Mouse (Mus musculus) intestine, postnatal 0 days (tissue): ENCODE results near the gene Wnt7b. TPM values are rescaled to one million over a fixed set of nuclear protein-coding genes. Genes with fewer than 3 reads are reported as not detected.

Source experiments
- ATAC-seq: fragments of 200-750 bp; cut with Nextera tagmentation; 2 replicates; pipeline ENCODE4 v1.8.0; 2017; ENCODE audit warnings: mild to moderate bottlenecking, moderate TSS enrichment, moderate library complexity
- H3K27ac ChIP-seq: fragments of 300-500 bp; sonication (generic); 2 replicates; pipeline ENCODE4 v1.5.1; 2014; ENCODE audit warnings: mild to moderate bottlenecking, low read depth, low read length, moderate library complexity
- H3K27me3 ChIP-seq: fragments of 300-500 bp; sonication (generic); replicated peaks from 2 replicates; pipeline ENCODE4 v1.6.1; 2014; ENCODE audit warnings: low read length, mixed read lengths; ENCODE audit not compliant: control insufficient read depth, insufficient read depth
- H3K36me3 ChIP-seq: fragments of 300-500 bp; sonication (generic); 2 replicates; pipeline ENCODE4 v1.6.1; 2014; ENCODE audit warnings: mild to moderate bottlenecking, moderate library complexity; ENCODE audit not compliant: control insufficient read depth, insufficient read depth
- H3K4me1 ChIP-seq: fragments of 300-500 bp; sonication (generic); replicated peaks from 2 replicates; pipeline ENCODE4 v1.6.1; 2014; ENCODE audit warnings: antibody characterized with exemption, low read length, mixed read lengths; ENCODE audit not compliant: control insufficient read depth, insufficient read depth
- H3K4me2 ChIP-seq: fragments of 300-500 bp; sonication (generic); replicated peaks from 2 replicates; pipeline ENCODE4 v1.6.1; 2014; ENCODE audit warnings: low read depth, mild to moderate bottlenecking, moderate library complexity
- H3K4me3 ChIP-seq: fragments of 300-500 bp; sonication (generic); 2 replicates; pipeline ENCODE4 v1.5.1; 2014; ENCODE audit warnings: low read depth, low read length
- H3K9ac ChIP-seq: fragments of 300-500 bp; sonication (generic); 2 replicates; pipeline ENCODE4 v1.6.1; 2014; ENCODE audit warnings: mild to moderate bottlenecking, low read depth, low read length
- H3K9me3 ChIP-seq: fragments of 300-500 bp; sonication (generic); 2 replicates; pipeline ENCODE4 v1.6.1; 2016; ENCODE audit warnings: mixed run types; ENCODE audit not compliant: control insufficient read depth
- CTCF ChIP-seq: sonication (generic); IDR thresholded peaks from 2 replicates; pipeline ENCODE4 v1.5.1; 2016; ENCODE audit warnings: low read depth, mild to moderate bottlenecking, control low read depth, antibody characterized with exemption, moderate library complexity
- WGBS: fragments of 180-500 bp; shearing (Covaris S2); extraction: QIAGEN DNeasy Blood & Tissue Kit; methylation state at CpG from one replicate; pipeline ENCODE4 v1.1.7; 2014; 5-methylcytosine and 5-hydroxymethylcytosine counted together
- polyA plus RNA-seq: library from polyadenylated mRNA; unstranded; fragments of >200 nt; fragmentation: Nextera tagmentation; extraction: Ambion mirVana; gene quantifications from 2 replicates; pipeline ENCODE4 v1.2.1, GENCODE M21; 2015

The Wnt7b gene
- polyA plus RNA-seq, 1 experiment from 2014 or later, result 0.14 TPM

- Histone ChIP-seq H3K9ac (no peak overlapping the region), H3K36me3 (no peaks in the 10 kb centered on the region), H3K27me3 (no peaks in the 10 kb centered on the region), H3K4me3 (no peak overlapping the region), H3K27ac (no peak overlapping the region), H3K9me3 (no peaks in the 10 kb centered on the region), H3K4me2 (no peak overlapping the region), H3K4me1 (no peaks in the 10 kb centered on the region)
- no peak for TF ChIP-seq CTCF
- WGBS, result 74% methylated on average over 5 of the region's 5 CpGs
- no peak for ATAC-seq
Observed at GRCm38 (mm10) chr15:85598443-85598842, 16.2 kb upstream of the Wnt7b start.

- ATAC-seq, result no peak
- Histone ChIP-seq H3K4me3 (no peak overlapping the region), H3K9ac (no peak overlapping the region), H3K4me1 (no peaks in the 10 kb centered on the region), H3K4me2 (no peak overlapping the region), H3K9me3 (no peaks in the 10 kb centered on the region), H3K36me3 (no peaks in the 10 kb centered on the region), H3K27ac (no peak overlapping the region), H3K27me3 (no peaks in the 10 kb centered on the region)
- 72% methylated on average over 3 of the region's 3 CpGs for WGBS
- peak; percentile 66 for TF ChIP-seq CTCF
Observed at GRCm38 (mm10) chr15:85597403-85597802, 15.1 kb upstream of the Wnt7b start.

GRCm38 (mm10) chr15:85592674-85593073 lies 10.4 kb upstream of the Wnt7b start:
- Histone ChIP-seq H3K9me3 (no peaks in the 10 kb centered on the region), H3K4me1 (no peaks in the 10 kb centered on the region), H3K9ac (no peak overlapping the region), H3K4me2 (no peak overlapping the region), H3K27ac (no peak overlapping the region), H3K4me3 (no peak overlapping the region), H3K27me3 (no peaks in the 10 kb centered on the region), H3K36me3 (no peaks in the 10 kb centered on the region)
- no peak for TF ChIP-seq CTCF
- ATAC-seq, result no peak
- WGBS, result 74% methylated on average over 4 of the region's 4 CpGs

- peak; percentile 24 for TF ChIP-seq CTCF
- H3K27me3 ChIP-seq, result no peaks in the 10 kb centered on the region
- ATAC-seq, result no peak
- H3K27ac ChIP-seq, result no peak overlapping the region
- no peak overlapping the region for H3K4me3 ChIP-seq
- WGBS, result 89% methylated on average over 10 of the region's 10 CpGs
- no peaks in the 10 kb centered on the region for H3K9me3 ChIP-seq
- H3K9ac ChIP-seq, result no peak overlapping the region
- H3K4me2 ChIP-seq, result no peak overlapping the region
- H3K4me1 ChIP-seq, result no peaks in the 10 kb centered on the region
- H3K36me3 ChIP-seq, result no peaks in the 10 kb centered on the region
Observed at GRCm38 (mm10) chr15:85590831-85591230, 8.6 kb upstream of the Wnt7b start.

- H3K4me3 ChIP-seq, result no peak overlapping the region
- no peak overlapping the region for H3K27ac ChIP-seq
- ATAC-seq, result peak; percentile 50; the same call in 1 of the 2 replicates
- H3K9me3 ChIP-seq, result no peaks in the 10 kb centered on the region
- H3K4me2 ChIP-seq, result no peak overlapping the region
- 6% methylated on average over 11 of the region's 11 CpGs for WGBS
- no peaks in the 10 kb centered on the region for H3K36me3 ChIP-seq
- peak; percentile 82 for TF ChIP-seq CTCF
- no peaks in the 10 kb centered on the region for H3K4me1 ChIP-seq
- peaks cover 60% of the 10 kb centered on the region for H3K27me3 ChIP-seq
- no peak overlapping the region for H3K9ac ChIP-seq
Observed at GRCm38 (mm10) chr15:85583504-85583903, 1.2 kb upstream of the Wnt7b start.

- ATAC-seq, result no peak
- H3K4me2 ChIP-seq, result no peak overlapping the region
- no peak overlapping the region for H3K27ac ChIP-seq
- no peaks in the 10 kb centered on the region for H3K36me3 ChIP-seq
- H3K4me1 ChIP-seq, result no peaks in the 10 kb centered on the region
- H3K9me3 ChIP-seq, result no peaks in the 10 kb centered on the region
- 0% methylated on average over 8 of the region's 8 CpGs for WGBS
- H3K9ac ChIP-seq, result no peak overlapping the region
- peak; percentile 96 for TF ChIP-seq CTCF
- H3K4me3 ChIP-seq, result no peak overlapping the region
- H3K27me3 ChIP-seq, result peaks cover 65% of the 10 kb centered on the region
Observed at GRCm38 (mm10) chr15:85583024-85583423, 751 bp upstream of the Wnt7b start.

- H3K36me3 ChIP-seq, result no peaks in the 10 kb centered on the region
- WGBS, result under 1% methylated on average over 54 of the region's 67 CpGs
- no peak for TF ChIP-seq CTCF
- H3K27ac ChIP-seq, result no peak overlapping the region
- H3K27me3 ChIP-seq, result peaks cover 79% of the 10 kb centered on the region
- H3K4me1 ChIP-seq, result no peaks in the 10 kb centered on the region
- no peak for ATAC-seq
- peak overlapping the region; percentile 77 for H3K4me2 ChIP-seq
- H3K9ac ChIP-seq, result no peak overlapping the region
- H3K4me3 ChIP-seq, result peak overlapping the region; percentile 46
- no peaks in the 10 kb centered on the region for H3K9me3 ChIP-seq
Observed at GRCm38 (mm10) chr15:85581563-85582064, 659 bp downstream of the Wnt7b start.
